Mouse (Mus musculus) erythroblast, embryonic 14.5 days (primary cell): ENCODE data around the gene Gm11562.

Source experiments
- GATA1 ChIP-seq: IDR thresholded peaks from 2 replicates; pipeline ENCODE4 v1.6.1; 2012; ENCODE audit warnings: low read length, inconsistent platforms, mixed read lengths
- TAL1 ChIP-seq: IDR thresholded peaks from 3 replicates; pipeline ENCODE4 v1.6.1; 2012; ENCODE audit warnings: low read length, inconsistent platforms, mixed read lengths

GRCm38 (mm10) chr11:99637086-99637485 is 16.9 kb upstream of the Gm11562 start:
- no peak for TF ChIP-seq GATA1
- TF ChIP-seq TAL1 = no peak
